Mouse (Mus musculus) retina, postnatal 7 days (tissue): Measurements from ENCODE around the gene Gm17651.

Experiments
- DNase-seq: peaks from one replicate; pipeline ENCODE4 v3.0.0-alpha.2; 2012; ENCODE audit warnings: low read depth, low spot score

Gm17651 gene

DNA sequence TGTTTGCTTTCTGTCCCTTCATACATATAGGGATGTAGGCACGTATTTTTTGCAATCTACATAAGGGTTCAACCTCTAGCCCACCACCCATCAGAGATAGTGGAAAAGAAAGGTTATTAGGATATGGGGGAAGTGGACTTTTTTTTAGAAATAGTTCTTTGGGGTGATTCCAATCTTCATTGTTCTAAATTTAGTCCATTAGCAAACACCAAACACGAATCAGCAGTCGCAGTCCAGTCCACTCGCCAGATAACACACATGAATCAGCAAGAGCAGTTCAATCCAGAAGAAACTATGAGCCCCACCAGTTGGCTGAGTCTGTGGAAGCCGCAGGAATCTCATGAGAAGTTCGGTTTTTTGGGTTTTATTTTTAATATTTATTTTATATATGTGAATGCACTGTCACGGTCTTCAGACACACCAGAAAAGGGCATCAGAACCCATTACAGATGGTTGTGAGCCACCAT is at the start of gene Gm17651:
Gene Gm17651 (minus strand): TSS at position 51 of the 467 bp plus-strand sequence.
- no peak for DNase-seq

- DNase-seq = no peak
Measured at GRCm38 (mm10) chr3:97719116-97719515, 44.6 kb upstream of the Gm17651 start.

DNA sequence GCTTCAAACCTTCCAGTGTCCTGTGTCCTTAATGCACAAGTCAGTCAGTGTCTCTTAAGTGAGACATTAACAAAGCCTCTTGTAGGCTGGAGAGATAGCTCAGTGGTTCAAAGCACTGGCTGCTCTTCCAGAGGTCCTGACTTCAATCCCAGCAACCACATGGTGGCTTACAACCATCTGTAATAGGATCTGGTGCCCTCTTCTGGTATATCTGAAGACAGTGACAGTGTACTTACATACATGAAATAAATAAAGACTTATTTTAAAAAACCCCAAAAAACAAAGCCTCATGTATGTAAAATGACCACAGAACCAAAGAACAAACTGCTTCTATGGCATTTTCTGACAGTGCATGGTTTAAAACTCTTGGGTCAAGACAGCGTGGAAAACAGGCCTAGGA is 41.4 kb upstream of the Gm17651 start:
- no peak for DNase-seq

DNA sequence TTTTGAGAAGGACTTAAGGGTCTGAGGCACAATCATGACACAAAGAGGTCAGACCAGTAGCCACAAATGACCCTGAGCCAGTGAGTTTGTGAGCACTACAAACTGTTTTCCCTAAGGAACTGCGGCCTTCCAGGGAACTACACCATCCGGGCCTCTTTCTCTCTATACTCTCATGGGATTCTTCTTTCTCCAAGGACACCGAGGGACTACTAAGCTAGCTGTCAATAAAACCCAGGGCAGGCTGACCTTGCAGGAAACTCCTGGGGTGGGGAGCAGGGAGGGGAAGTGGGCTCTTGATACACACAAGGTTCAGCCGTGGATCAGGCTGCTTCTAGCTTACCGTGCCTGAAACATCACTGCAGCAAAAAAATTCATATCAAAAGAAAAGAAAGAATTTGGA is 36.4 kb upstream of the Gm17651 start:
- DNase-seq = no peak

GRCm38 (mm10) chr3:97710134-97710533 is 35.6 kb upstream of the Gm17651 start:
- no peak for DNase-seq

DNA sequence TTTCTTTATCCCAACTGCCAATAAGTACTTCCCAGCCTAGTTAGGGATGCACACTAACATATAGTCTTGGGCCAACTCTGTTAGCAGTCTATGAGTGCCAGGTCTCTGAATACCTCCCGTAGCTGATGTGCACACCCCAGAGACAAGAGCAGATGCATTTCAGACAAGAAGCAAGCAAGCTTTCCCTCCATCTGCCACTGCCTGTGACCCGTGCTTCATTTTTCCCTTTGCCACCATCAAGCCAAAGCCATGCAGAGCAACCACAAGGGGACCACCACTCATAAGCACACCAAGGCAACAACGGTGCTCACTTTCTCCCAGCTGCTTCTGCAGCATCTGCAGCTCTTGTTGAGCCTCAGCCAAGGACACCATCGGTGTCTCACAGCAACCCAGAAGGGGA is 32.1 kb upstream of the Gm17651 start:
- DNase-seq = no peak

GRCm38 (mm10) chr3:97705508-97705907 is 31.0 kb upstream of the Gm17651 start:
- DNase-seq = no peak

DNA sequence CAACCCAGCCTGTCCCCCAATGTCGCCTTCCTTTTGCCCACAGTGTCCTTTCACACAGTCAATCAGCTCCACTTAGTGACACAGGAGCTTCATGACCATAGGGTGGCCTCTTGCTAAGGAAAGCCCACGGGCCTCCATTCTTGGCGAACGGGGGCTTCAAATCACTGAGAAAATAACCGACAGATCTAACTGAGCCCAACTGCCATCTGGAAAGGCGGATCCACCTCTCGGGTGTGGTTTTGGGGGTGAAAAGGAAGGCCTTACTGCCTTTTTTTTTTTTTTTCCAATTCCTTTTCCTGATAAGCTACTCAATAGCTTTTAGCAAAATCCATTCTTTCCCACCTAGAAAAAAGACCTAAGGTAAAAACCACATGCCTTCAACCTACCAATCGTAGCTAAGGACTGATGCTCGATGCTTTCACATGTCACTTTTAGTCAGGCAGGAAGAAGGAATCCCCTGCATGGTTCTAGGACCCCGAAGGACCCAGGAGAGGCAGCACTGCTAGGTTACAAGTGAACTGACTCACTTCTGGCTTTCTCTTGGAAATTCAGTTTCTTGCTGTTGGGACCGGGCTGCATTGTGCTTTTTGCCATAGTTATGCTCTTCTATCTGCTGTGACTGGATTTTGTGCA is 28.1 kb upstream of the Gm17651 start:
- DNase-seq = no peak

GRCm38 (mm10) chr3:97701198-97701597 is 26.7 kb upstream of the Gm17651 start:
- DNase-seq = no peak

- no peak for DNase-seq
Measured at GRCm38 (mm10) chr3:97699061-97699460, 24.6 kb upstream of the Gm17651 start.

DNA sequence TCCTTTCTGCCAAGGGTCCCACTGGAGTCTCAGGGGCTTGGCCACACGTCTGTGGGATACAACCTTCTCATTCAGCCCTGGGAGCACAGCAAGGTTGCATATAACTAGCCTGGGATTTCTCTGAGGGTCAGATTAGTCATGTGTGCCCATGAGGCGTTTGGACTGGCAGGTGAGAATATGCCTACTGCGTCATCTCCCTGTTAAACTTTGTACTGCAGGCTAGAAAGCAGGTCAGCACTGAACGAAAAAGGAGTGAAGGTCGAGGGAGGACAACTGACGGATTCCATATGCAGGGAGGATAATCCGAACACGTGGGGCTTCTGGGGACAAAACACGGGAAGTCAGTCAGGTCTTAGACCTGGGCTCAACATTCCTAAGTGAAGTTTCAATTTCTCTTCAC is 22.8 kb upstream of the Gm17651 start:
- no peak for DNase-seq

GRCm38 (mm10) chr3:97696866-97697265 is 22.4 kb upstream of the Gm17651 start:
- DNase-seq = no peak

DNA sequence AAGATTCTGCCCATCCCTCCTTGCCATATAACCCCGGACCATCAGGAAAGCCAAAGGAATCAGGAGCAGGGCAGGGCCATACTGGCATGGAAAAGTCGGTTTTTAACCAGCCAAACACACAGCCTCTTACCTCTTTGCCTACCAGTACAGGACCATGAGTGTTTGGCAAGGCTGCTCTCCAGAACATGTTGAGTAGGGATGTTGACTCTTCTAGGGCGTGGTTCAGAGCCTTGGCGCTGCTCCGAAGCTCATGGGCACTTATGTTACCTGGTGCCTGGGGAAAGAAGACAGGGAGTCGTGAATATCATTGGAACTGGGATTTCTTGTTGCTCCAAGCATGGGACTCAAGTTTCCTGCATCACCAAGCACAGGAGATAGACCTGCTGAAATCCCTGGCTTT is 19.3 kb upstream of the Gm17651 start:
- DNase-seq = no peak

- no peak for DNase-seq
Measured at GRCm38 (mm10) chr3:97691443-97692017, 17.0 kb upstream of the Gm17651 start.

DNA sequence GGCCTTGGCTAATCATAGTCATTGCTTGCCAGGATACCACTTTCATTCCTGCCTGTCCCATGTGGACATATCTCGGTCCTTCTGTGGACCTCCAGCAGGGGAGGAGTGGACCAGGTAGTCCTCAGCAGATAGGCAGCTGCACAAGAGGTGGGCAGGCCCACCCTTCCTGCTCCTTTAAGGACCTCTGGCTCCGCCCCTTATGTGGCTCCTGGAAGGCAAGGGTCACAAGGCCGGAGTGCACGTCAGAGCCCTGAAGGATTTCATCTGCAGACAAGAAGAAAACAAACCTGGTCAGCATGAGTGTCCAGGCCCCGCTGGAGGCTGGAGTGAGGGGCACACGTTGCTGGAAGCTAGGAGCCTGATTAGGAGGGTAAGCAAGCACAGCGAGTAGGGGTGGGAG is 16.1 kb upstream of the Gm17651 start:
- no peak for DNase-seq

GRCm38 (mm10) chr3:97689289-97689688 is 14.8 kb upstream of the Gm17651 start:
- no peak for DNase-seq

- DNase-seq = no peak
Measured at GRCm38 (mm10) chr3:97686372-97687117, 12.1 kb upstream of the Gm17651 start.

- DNase-seq = no peak
Measured at GRCm38 (mm10) chr3:97683560-97684195, 9.2 kb upstream of the Gm17651 start.

- no peak for DNase-seq
Measured at GRCm38 (mm10) chr3:97682576-97682975, 8.1 kb upstream of the Gm17651 start.

GRCm38 (mm10) chr3:97682159-97682502 is 7.6 kb upstream of the Gm17651 start:
- DNase-seq = no peak

GRCm38 (mm10) chr3:97681321-97682158 is 7.0 kb upstream of the Gm17651 start:
- DNase-seq = no peak
